In the genomic region with DNA sequence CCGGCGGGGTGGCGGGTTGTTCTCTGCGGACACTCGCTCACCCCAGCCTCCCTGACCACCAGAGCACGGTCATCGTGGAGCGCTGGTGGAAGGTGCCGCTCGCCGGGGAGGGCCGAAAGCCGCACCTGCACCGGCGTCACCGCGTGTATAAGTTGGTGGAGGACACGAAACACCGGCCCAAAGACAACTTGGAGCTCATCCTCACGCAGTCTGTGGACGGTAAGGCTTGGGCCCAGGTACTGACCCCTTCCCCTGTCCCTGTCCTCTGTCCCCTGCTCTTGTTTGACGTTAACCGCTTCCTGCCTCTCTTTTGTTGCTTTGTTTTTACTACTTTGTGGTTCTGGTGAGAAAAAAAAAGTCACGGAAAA, we compare ENCODE assay signal across 8 mouse cellular contexts. TPM values are rescaled to one million over a fixed set of nuclear protein-coding genes. Genes with fewer than 3 reads are reported as not detected.
DNase-seq lines count a peak whose midpoint lies in the region; ATAC-seq and TF ChIP-seq lines count a peak whose summit lies in the region.

A gene (minus strand): TSS at position 319 of the 368 bp plus-strand sequence.

- peak; percentile 14 for ATAC-seq in Patski
- ATAC-seq in hematopoietic stem cell, adult 5-6 weeks (replicated peaks in 1 of 2; ENCODE audit: insufficient read depth in 1 of 2, low FRiP score in 2 of 2, low TSS enrichment in 1 of 2, low read depth in 1 of 2, poor library complexity in 2 of 2, severe bottlenecking in 2 of 2), result peak; percentile 1 to 3; a peak in 1 of 4 replicates
- ATAC-seq in megakaryocyte-erythroid progenitor cell, adult 5-6 weeks (replicated peaks; ENCODE audit: low FRiP score, low TSS enrichment, poor library complexity, severe bottlenecking), result peak; percentile 31

- CTCF ChIA-PET in Patski (lab: Charles Lee), result interaction anchor here (0.8 to 2.4 kb wide), 3 partner anchors 13 to 90 kb away, joined by 3 to 9 read pairs (median 4); no protein-coding TSS in a partner anchor

- no peak for TF ChIP-seq CTCF in Patski (IDR thresholded peaks at IDR 0.05)

- H3K27me3 ChIP-seq in Patski, result peaks cover 16% of the 10 kb centered on the region

- POLR2A ChIA-PET in Patski (lab: Charles Lee), result interaction anchor here (0.5 to 2.0 kb wide), 9 partner anchors 9 to 216 kb away, joined by 3 to 9 read pairs (median 4); no protein-coding TSS in a partner anchor

- in situ Hi-C loops in Patski (cut with MboI; ENCODE audit: low pct_unique_long_range_greater_than_20kb), result loop anchor here (5.0 kb wide), 1 partner anchor 76 kb away; no protein-coding TSS in a partner anchor

- DNase-seq in kidney, adult 11 months, result peak; percentile 17
- DNase-seq in kidney, postnatal 4 days, result no peak
- DNase-seq in Patski (ENCODE audit: low read depth, low spot score), result no peak
- no peak for DNase-seq in urinary bladder, postnatal 14 days (ENCODE audit: low spot score)
- DNase-seq in right cerebral cortex, adult 2 months (ENCODE audit: low spot score in 2 of 2), result no peak
- DNase-seq in right cerebral cortex, postnatal 14 days, result no peak

RNA-seq across cellular contexts. Expression of the gene that starts here (rescaled TPM):
- 1.1 TPM for polyA plus RNA-seq in Patski (2021)
- 0.25 TPM in 1 of 2 replicates, not detected in the other for total RNA-seq in hematopoietic stem cell, adult 5-6 weeks (2017)
- total RNA-seq in megakaryocyte-erythroid progenitor cell, adult 5-6 weeks (2014; fragmentation: Nextera tagmentation), result not detected in 2 replicates
- not detected in 2 replicates for total RNA-seq in megakaryocyte-erythroid progenitor cell, adult 5-6 weeks (2017)

Comparison
In these comparisons a context has a peak if more than half of its experiments do, and no peak if none do; other contexts are left out.
1. Peak in ATAC-seq in hematopoietic stem cell, adult 5-6 weeks; RNA of the gene not detected or under 1 TPM.
2. Peak in ATAC-seq in megakaryocyte-erythroid progenitor cell, adult 5-6 weeks; RNA of the gene not detected or under 1 TPM.